Mouse (Mus musculus): ENCODE data around the gene Rgs3.
A peak's percentile ranks its signal among the peaks of the same experiment; 100 is the strongest.

Rgs3 gene

GRCm38 (mm10) chr4:62559797-62560329 is at the start of gene Rgs3:
TSS of gene Rgs3 (plus strand) at chr4:62559847.
- no peak for DNase-seq (ENCODE audit: low spot score)

DNA sequence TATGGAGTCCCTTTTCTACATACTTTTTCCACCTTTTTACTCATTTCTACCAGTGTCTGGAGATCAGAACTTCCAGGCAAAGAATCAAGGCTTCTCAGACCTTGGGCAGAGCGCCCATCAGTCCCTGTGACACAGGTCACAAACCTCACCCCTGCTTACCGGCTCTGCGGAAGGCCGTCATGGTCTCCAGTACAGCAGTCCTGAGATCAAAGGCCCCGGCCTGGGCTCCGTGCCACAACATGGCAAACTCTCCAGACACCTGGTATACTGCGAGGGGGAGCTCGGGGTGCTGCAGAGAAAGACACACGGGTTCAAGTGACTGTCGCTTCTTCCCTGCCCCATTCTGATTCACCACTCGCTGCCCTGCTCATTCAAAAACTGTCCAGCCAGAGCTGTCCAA is 49.7 kb upstream of the Rgs3 start:
- no peak for DNase-seq (ENCODE audit: low spot score)

GRCm38 (mm10) chr4:62513998-62514506 is 45.6 kb upstream of the Rgs3 start:
- DNase-seq (ENCODE audit: low spot score): no peak

DNA sequence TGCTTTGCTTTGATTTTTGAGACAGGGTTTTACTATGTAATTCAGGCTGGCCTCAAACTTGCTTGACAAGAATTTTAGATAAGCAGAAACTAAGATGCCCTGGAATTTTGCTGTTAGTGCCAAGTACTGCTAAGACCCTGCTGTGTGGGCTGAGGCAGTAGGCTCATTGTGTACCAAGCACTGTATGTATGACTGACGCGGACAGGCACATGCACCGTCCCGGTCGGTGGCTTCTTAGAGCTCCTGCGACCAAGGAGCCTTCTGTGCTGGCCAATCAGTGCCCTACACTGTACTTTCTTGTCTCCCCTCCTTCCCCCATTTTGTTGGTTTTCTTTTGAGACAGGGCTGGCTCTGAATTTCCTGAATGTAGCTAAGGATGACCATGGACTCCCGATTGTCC is 44.7 kb upstream of the Rgs3 start:
- no peak for DNase-seq (ENCODE audit: low spot score)

DNA sequence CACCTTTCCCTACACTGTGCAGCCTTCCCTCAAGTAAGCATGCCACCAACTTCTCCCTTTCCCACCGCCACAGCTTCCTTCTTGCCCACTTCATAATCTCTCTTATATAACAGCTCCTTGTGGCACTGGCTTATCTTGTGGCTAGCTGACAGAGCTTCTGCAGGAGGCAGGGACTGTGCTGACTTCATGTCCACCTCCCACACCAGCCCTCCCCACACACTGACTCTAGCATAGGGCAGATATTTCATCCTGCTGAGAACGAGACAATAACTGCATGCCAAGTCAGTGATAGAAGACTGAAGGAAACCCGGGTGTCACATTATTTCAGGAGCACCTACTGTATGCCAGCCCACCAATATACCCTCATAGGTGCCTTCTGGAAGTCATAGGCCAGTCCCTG is 44.2 kb upstream of the Rgs3 start:
- DNase-seq (ENCODE audit: low spot score): no peak

DNA sequence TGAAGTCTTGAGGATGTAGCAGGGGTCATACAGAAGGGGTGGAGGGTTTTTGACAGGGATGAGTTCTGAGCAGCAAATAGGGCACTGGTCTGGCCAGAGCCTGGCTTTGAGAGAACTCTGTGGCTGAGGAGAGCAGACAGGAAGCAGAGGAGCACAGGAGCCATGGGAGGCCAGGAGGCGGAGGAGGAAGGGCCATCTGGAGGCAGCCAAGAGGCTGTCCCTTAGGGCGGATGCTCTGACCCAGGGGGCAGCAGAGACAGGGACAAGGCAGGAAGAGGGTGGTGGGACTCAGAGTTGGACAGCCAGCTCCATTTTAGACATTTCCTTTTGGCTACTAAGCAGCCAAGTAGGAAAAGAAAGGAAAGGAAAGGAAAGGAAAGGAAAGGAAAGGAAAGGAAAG is 43.6 kb upstream of the Rgs3 start:
- DNase-seq (ENCODE audit: low spot score): no peak

- no peak for DNase-seq (ENCODE audit: low spot score)
Observed at GRCm38 (mm10) chr4:62516579-62516978, 43.1 kb upstream of the Rgs3 start.

- DNase-seq (ENCODE audit: low spot score): no peak
Observed at GRCm38 (mm10) chr4:62517046-62517445, 42.6 kb upstream of the Rgs3 start.

DNA sequence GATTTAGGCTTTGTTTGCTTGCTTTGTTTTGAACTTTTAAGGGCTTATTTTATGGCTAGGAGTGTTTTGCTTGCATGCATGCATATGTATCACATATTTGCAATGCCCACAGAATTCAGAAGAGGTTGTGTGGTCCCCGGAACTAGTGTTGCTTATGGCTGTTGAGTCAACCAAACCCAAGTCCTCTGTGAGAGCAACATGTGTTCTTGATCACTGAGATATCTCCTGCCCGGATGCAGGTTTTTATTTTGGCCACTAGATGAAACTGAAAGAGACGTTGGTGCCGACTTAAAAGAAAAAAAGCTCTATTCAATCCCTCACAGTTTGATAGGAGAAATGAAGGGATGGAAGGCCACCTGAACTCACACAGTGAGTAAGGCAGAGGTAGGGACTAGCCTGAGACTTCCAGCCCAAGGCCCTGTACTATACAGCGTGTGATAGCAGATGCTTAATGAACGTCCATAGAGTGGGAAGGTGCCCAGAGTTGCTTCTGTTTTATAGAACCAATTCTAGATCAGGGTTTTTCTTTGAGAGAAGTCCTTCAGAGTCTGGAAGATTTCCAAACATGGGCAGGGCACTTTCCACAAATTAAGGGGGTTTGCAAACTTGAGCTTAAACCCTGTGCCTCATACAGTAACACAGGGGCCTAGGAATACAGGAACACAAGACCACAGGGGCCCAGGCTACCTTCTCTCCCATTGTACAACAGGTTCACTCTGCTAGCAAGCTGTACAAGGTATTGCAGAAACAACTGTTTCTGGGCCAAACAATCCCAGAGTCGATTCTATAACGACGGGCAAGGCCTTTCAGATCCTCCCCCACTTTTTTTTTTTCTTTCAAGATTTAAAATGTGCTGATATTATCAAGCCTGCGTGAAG is 41.9 kb upstream of the Rgs3 start:
- no peak for DNase-seq (ENCODE audit: low spot score)

DNA sequence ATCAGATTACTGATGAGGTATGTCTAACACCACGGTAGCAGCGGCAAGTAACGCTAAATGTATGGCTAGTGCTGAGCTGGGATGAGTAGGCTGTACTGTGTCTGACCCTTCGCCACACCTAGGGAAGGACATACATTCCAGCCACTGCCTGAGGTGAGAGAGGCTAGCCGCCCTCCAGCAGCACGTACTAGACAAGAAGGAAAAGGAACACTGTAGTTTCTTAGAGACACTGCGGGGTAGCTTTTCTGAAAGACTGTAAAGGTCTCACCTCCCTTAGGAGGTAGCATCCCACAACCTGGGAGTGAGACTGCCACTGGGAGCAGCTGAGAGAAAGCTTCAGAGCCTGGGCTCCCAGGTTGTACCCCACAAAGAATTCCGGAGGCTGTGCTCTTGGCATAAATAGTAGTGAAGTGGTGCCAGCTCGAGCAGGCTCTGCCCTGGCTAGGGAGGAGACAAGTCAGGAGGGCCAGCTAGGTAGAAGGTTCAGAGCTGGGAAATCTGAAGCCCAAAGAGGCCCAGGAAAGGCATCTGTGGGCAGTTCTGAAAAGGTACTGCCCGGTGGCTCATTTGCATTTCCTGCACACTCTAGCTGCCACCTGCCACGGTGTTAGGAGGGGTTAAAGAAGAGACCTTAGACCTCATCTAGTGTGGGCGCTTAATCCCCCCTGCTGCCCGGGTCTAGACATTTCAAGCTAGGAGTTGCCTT is 41.1 kb upstream of the Rgs3 start:
- no peak for DNase-seq (ENCODE audit: low spot score)

GRCm38 (mm10) chr4:62519122-62519848 is 40.4 kb upstream of the Rgs3 start:
- no peak for DNase-seq (ENCODE audit: low spot score)

GRCm38 (mm10) chr4:62519849-62520233 is 39.8 kb upstream of the Rgs3 start, which contains the start of gene Alad:
TSS of gene Alad (minus strand) at chr4:62519918.
- peak; percentile 54 for DNase-seq (ENCODE audit: low spot score)

DNA sequence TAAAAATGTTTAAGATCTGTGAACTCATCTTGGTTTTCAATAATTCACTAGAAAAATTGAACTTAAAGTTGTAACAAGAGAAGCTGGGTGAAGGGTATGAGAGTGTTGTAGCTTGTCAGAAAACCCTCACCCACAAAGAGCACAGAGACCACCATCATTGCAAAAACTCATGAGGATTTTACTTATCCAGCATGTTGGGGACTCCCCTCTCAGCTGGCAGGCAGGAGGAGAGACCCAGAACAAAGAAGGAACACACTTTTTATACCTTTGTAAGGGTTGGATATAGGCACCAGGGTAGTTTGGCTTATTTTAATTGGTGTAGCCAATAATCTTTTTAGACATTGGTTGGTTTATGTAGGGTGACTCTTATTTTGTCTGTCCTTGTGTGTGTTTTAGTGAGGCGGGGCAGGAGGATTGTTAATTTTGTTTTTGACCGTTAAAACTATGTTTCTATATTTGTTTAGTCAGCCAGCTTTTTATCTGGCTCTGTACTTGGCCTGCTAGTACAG is 38.7 kb upstream of the Rgs3 start:
- no peak for DNase-seq (ENCODE audit: low spot score)

- peak; percentile 95 for DNase-seq (ENCODE audit: low spot score)
Observed at GRCm38 (mm10) chr4:62524651-62525488, 34.8 kb upstream of the Rgs3 start, which contains the start of the genes Pole3 and 4933430I17Rik. TSS of gene Pole3 (minus strand) at chr4:62525068. TSS of gene 4933430I17Rik (plus strand) at chr4:62525369.

DNA sequence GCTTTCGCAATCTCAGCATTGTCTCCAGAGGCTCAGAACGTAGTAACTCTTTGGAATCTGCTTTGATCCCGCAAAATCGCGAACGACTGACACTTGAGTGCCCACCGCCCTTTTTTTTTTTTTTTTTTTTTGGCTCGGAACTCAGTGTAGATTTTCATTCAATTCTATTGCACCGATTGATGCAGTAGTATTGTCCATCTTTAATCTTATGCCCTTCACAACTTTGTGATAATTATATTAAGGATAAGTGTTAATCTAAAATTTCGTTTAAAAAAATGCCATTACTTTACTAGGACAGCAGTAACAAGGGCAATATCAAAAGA is 34.2 kb upstream of the Rgs3 start:
- DNase-seq (ENCODE audit: low spot score): no peak

- no peak for DNase-seq (ENCODE audit: low spot score)
Observed at GRCm38 (mm10) chr4:62526256-62526655, 33.4 kb upstream of the Rgs3 start.

- DNase-seq (ENCODE audit: low spot score): no peak
Observed at GRCm38 (mm10) chr4:62527655-62528054, 32.0 kb upstream of the Rgs3 start.

- DNase-seq (ENCODE audit: low spot score): no peak
Observed at GRCm38 (mm10) chr4:62533729-62534128, 25.9 kb upstream of the Rgs3 start.

DNA sequence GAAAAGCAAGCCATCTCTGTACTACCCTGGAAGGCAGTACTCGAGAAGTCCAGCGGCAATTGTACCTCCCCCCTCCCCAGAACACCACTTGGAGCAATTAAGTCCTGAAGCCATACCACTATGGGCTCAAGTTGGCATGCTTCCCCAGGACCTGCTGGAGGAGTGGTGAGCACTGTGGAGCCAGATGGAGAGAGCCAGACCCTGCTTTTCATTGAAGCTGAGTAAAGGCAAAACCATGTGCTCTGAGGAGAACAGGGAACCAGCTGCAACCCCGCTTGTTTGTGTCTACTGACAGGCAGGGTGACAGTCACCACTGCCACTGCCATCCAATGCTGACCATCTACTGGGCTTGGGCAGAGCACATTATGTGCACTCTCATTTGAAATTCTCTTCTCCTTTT is 17.8 kb upstream of the Rgs3 start:
- DNase-seq (ENCODE audit: low spot score): no peak

DNA sequence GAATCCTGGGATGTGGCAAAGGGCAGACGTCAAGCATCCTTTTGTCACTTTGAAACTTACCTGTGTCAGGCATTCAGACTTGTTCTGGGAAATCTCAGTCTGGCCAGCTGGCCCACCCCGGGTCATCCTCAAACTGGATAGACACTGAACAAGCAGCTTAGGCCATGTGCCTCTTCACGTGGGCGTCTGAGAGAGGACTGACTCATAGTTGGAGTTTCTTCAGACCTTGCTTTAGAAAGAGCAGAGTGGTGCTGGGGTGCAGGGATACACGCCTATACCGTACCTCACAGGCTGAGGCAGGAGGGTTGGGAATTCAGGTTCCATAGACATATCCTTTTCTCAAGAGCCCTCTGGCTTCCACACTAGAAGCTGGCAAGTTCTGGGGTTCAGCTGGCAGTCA is 15.9 kb upstream of the Rgs3 start:
- no peak for DNase-seq (ENCODE audit: low spot score)

GRCm38 (mm10) chr4:62544801-62545200 is 14.8 kb upstream of the Rgs3 start:
- no peak for DNase-seq (ENCODE audit: low spot score)

Measured in T-cell, adult 2 months (primary cell).